Mouse (Mus musculus): ENCODE results near the gene Serpina3m. TPM values are rescaled to one million over a fixed set of nuclear protein-coding genes. Genes with fewer than 3 reads are reported as not detected.
"Not testable (repeated sequence)": the region's sequence is repeated elsewhere in the genome, so short reads cannot be mapped to it uniquely, and the experiment has no call there.

Serpina3m gene
- total RNA-seq, 2 experiments from 2014 or later: not detected

DNA sequence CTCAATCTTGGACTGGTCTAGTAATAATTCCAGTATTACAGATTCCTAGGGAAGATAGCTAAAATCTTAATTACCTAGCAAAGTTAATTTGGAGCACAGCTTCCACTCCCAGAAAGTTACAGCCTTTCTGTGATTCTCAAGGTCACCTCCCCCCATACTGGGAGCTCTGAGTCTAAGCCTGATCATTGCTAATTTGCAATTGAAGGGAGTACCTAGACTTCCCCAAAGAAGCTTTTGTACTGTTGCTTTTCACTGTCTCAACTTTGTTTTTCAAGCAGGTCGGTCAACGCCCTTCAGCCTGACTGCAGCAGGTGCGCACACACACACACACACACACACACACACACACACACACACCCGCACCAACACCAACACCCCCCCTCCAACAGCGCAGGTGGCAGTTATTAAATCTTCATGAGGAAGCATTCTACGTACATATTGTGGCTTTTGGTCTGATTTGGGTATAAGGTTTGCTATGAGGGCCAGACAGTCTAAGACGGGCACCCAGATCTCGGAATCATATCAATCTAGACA lies 42.9 kb downstream of the Serpina3m start:
- intact Hi-C loops (cut with DNase I); DNase-seq (ENCODE audit: extremely low spot score in 1 of 2, low spot score in 2 of 2): not testable (repeated sequence)

DNA sequence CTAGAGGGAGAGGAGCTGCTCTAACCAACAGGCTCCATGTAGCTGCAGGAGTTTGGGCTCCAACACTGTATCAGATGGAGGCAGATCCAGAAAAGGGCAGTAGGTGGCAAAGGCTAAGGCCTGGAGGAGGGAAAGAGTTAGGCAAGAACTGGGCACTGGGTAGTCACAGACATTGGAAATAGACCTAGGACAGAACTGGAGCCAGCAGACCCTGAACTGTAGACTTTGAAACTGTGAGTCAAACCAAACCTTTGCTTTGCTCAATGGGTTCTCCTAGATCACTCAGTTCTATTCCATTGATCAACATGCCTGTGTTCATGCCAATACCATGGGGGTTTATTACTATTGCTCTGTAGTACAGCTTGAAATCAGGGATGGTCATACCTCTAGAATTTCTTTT lies 47.7 kb downstream of the Serpina3m start:
- intact Hi-C loops (cut with DNase I); DNase-seq (ENCODE audit: extremely low spot score in 1 of 2, low spot score in 2 of 2): not testable (repeated sequence)

DNA sequence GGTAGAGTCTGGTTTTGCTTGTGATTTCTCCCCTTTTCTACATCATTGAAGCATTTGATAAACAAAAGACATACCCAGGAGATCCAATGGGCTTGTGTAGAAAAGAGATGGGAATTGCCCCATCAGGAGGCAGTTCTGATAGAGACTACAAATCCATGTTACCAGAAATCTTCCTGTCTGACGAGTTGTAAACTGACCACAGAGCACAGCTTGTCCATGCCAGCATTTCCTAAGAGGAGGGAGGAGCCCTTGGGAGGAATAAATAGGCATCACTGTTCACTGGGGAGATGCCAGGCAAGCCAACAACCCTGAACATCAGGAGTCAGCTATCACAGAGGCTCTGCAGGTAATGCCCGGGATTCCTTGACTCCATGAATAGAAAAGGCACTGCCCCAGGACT lies 48.6 kb downstream of the Serpina3m start:
- DNase-seq (ENCODE audit: extremely low spot score in 1 of 2, low spot score in 2 of 2); intact Hi-C loops (cut with DNase I): not testable (repeated sequence)

DNA sequence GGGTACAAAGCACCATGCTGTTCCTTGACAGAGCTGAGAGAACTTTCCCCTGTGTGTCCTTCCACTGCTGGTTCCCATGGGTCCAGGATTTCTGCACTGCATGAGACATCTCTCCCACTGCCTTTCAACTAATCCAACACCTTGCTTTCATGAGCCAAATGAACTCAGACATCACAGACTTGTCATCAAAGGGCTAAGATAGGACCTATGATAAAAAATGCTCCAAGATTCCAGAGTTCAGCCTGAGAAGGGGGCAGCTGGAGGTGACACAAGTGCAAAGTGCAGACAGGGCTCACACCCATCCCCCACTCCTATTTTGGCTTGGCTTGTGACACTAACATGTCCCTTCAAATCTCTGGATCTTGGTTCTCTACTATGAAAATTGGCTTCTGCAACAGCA lies 50.2 kb downstream of the Serpina3m start:
- intact Hi-C loops (cut with DNase I): no loop called here
- DNase-seq (ENCODE audit: extremely low spot score in 1 of 2, low spot score in 2 of 2): no peak

DNA sequence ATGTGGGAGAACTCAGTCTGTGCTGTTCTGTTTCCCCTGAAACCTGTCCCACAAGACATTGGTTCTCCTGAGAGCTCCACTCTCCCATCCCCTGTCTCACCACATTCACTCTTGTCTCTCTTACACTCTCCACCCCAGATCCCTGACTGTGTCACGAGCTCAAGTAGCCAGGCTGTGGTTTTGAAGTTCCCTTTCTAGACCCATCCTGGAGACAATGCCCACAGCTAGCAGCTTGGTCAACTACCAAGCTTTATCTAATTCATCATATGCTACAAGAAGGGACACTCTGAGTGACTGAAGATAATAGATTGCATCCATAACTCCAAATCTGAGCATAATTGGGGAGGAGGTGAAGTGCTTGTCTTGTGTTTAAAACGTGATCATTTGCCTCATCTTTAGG lies 52.8 kb downstream of the Serpina3m start:
- intact Hi-C loops (cut with DNase I); DNase-seq (ENCODE audit: extremely low spot score in 1 of 2, low spot score in 2 of 2): not testable (repeated sequence)

DNA sequence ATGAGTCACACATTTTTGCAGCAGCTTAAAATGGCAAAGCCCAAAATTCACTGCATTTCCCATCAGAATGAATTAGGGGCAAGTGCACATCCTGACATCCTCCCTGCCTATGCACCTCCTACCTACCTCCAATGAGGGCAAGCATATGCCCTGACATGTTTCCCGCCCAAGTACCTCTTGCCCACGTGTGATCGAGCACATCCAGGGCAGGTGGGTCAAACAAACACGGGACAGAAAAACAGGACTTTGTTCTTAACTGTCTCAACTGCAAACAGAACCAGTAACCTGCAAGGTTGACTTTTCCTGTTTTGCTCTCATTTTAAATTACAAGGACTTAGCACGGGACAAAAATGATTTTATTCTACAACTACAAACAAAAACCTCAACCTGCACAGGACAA lies 65.7 kb downstream of the Serpina3m start:
- intact Hi-C loops (cut with DNase I): no loop called here
- DNase-seq (ENCODE audit: extremely low spot score in 1 of 2, low spot score in 2 of 2): no peak

DNA sequence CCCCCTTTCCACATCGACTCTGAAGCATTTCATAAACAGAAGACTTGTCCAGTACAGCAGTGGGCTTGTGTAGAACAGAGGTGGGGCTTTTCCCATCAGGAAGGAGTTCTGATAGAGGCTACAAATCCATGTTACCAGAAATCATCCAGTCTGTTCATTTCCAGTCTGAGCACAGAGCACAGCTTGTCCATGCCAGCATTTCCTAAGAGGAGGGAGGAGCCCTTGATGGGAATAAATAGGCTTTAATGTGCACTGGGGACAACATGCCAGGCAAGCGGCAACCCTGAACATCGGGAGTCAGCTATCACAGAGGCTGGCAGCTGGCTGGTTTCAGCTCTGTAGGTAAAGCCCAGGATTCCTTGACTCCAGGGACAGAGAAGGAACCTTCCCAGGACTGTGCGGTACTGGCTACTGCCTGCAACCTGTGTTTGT lies 68.2 kb downstream of the Serpina3m start, which contains the start of gene Serpina3n:
Serpina3n (plus strand) TSS at position 276 of the 432 bp plus-strand sequence.
- intact Hi-C loops (cut with DNase I): no loop called here
- DNase-seq (ENCODE audit: extremely low spot score in 1 of 2, low spot score in 2 of 2): no peak

DNA sequence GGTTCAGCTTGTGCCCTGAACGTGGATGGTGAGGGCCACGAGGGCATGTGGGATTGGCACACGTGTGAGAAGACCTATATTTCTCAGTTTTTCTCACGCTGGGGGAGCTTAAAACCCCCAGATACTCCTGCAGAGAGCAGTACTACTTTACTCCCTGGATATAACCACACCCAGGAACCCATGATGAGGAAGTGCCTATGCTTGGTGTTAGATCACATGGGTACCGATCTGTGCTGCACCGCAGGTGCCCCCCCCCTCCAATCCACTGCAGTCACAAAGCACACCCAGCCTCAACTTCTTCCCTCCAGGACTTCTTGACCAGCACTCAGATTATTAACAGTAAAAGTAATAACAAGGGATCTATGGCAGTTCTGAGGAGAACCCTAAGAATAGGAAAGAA lies 74.2 kb downstream of the Serpina3m start:
- no peak for DNase-seq (ENCODE audit: extremely low spot score in 1 of 2, low spot score in 2 of 2)
- intact Hi-C loops (cut with DNase I): no loop called here

DNA sequence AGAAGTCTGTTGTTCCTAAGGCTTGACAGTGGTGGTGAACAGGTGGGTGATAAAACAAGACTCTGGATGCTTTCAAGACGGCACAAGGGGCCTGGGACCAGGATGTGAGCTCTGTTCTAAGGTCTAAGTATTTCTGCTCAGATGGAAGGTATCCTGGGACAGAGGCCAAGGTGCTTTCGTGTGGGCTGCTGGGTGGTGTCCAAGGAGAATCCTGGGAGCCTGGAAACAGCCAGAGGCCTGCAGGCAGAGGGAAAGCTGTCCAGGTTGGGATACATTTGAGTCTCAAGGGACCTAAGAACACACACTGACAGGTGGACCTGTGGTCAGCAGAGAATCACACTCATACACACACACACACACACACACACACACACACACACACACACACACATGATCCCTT lies 76.3 kb downstream of the Serpina3m start:
- DNase-seq (ENCODE audit: extremely low spot score in 1 of 2, low spot score in 2 of 2): no peak
- intact Hi-C loops (cut with DNase I): no loop called here

DNA sequence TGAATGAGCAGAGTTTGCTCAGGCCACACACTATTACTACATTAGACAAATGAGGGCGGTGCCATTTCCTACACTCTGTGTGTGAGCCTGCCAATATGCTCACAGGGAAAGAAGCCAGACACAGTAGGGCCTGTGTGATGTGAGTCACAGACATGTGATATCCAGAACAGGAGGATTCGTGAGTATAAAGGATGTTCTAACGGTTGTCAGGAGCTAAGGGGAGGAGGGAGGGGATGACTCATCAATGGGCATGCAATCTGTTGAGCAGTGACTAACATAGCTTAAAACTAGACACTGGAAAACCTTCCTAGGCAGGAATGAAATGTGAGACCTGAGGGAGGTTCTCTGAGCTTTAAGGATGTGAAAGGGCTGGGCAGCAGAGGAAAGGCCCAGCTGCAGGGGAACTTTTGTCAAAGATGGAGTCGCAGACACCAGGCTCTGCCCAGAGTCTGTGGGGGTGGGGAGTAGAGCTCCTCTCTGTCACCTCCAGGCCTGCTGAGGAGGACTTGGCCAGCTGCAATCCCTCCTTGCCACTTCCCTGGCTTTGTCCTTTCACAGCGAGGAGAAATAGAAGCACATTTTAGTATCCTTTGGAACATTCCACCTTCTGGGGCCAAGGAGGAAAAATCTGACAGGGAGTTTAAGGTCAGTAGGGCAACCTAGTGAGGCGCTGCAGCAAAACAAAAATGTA lies 77.5 kb downstream of the Serpina3m start:
- DNase-seq (ENCODE audit: extremely low spot score in 1 of 2, low spot score in 2 of 2): peak; percentile 39 to 48
- intact Hi-C loops (cut with DNase I): loop anchor here (5.0 kb wide), 3 partner anchors 63 to 348 kb away; no protein-coding TSS in a partner anchor

DNA sequence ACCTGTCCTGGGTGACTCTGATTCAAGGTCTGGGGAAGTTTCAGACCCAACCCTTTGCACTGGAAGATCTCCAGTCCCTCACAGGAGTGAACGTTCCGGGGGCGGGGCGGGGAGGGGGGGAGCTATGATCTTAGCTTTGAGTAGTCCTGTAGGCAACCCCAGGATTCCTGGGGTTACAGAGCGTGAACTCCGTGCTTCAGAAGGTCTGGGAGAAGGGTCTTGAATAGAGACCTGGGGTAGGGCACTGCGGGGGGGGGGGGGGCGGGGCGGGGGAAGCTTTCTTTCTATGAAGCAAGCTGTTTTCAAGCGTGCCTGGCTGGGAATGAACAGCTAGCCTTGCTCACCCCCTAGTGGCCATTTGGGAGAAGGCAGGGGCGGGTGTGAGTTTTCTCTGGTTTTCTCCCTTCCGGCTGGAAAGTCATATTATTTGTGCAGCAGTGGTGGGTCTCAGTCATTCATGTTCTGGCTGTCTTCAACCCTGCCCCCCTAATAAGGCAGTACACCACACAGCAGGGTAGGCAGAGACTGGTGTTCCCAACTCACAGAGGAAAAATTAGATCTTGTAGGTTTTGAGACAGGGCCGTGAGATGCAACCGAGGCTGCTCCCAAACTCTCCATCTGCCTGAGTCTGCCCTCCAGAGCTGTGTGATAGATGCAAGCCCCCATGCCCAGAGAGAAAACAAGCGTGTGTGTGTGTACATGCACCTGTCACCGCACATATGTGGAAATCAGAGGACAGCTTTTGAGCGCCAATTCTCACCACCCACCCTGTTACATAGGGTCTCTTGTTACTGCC lies 80.3 kb downstream of the Serpina3m start:
- DNase-seq (ENCODE audit: extremely low spot score in 1 of 2, low spot score in 2 of 2): peak; percentile 79 to 86
- intact Hi-C loops (cut with DNase I): loop anchor here (2.0 to 5.0 kb wide), 4 partner anchors 66 to 424 kb away; no protein-coding TSS in a partner anchor

DNA sequence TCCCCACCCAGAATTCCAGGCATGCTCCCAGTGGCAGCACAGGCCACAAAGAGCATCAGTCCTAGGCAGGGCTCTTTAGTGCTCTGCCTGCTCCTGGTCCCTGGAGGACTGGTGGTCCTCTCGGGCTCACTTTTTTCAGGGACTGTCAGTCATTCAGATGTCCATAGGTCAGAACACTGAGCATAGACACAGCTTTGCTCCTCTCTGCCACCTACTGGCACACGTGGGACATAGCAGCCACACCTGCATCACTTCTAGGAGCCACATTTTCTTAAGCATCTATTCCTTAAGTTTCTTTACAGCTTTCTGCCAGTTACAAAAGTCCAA lies 80.8 kb downstream of the Serpina3m start:
- intact Hi-C loops (cut with DNase I): loop anchor here (2.0 to 5.0 kb wide), 4 partner anchors 67 to 424 kb away; no protein-coding TSS in a partner anchor
- DNase-seq (ENCODE audit: extremely low spot score in 1 of 2, low spot score in 2 of 2): no peak

DNA sequence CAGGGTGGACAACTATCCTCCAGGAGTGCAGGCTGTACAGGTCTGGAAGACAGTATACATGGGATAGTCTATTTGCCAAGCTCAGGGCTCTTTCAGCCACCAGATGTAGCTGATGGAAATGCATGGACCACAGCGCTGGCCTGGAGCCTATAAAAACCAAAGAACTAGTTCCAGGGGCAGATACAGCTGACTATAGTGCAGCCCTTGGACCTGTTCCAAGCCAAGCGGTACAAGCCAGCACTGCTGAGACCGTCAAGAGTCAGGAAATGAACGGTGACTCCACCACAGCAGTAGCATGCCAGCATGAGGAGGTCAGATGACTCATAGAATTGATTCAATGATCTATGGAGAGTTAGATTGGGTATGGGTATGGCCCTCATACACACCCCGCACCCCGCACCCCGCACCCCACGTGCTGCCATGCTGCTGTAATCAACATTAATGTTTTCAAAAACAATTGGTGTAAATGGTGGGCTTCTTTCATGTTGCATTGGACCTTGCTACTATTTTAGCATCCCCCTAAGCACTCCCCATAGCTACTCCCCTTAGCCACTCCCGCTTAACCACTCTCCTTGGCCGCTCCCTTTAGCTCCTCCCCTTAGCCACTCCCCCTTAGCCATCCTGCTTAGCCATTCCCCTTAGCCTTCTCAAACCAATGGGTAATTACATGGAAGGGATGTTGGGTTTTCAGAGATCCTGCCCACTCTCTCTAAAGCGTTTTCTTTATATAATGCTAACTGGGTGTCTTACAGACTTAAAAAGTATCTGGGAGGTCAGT lies 84.5 kb downstream of the Serpina3m start:
- intact Hi-C loops (cut with DNase I): no loop called here
- DNase-seq (ENCODE audit: extremely low spot score in 1 of 2, low spot score in 2 of 2): peak in 1 of 2 experiments; percentile 65

DNA sequence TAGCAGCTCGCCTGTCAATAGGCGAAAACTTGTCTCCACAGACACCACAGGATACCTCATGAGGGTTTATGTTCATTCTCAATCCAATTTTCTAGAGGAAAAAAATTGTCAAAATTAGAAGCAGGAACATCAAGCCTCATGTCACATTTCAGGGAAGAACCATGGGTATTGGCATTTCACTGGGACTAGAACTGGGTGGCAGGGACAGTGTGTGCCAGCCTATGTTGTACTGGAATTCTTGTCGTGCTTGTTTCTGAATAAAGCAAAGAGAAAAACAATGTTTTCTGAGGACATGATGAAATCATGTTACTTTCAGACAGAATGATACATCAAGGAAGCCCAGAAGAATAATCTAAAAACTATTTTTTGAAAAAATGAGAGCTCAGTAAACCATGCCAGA lies 87.3 kb downstream of the Serpina3m start:
- no peak for DNase-seq (ENCODE audit: extremely low spot score in 1 of 2, low spot score in 2 of 2)
- intact Hi-C loops (cut with DNase I): no loop called here

DNA sequence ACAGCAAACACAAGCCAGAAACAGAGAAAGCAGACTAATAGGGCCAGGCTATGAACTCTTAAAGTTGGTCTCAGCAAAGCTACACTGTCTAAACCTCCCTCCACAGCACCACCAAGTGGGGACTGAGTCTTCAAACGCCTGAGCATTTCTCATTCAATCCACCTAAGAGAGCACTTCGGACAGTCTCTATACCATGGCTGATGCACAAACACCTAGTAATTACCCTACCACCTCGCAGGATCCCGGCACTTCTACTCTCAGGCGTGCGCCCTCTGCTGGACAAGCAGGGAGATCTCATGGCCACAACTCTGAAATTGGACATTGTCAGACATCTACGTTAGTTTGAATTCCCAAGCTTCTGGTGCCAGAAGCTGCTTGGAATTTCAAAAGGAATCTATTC lies 88.6 kb downstream of the Serpina3m start:
- intact Hi-C loops (cut with DNase I): no loop called here
- DNase-seq (ENCODE audit: extremely low spot score in 1 of 2, low spot score in 2 of 2): peak in 1 of 2 experiments; percentile 39

DNA sequence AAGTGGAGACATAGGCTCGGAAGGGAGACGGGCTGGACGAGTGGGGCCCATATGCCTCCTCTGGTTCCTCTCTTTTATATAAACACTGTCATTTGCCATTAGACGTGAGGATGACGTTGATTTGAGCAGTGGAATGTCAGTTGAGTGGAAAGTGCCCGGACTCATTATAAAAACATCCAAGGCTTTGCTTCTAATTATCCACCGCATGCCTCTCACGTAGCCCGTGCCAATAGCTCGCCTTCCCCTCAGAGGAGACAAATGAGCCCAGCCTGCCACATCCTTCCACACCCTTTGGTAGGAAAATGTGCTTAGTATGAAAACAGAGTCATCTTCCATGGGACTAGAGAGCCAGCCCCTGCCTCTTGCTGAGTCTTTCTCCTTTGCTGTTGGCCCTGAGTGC lies 93.1 kb downstream of the Serpina3m start:
- intact Hi-C loops (cut with DNase I): no loop called here
- DNase-seq (ENCODE audit: extremely low spot score in 1 of 2, low spot score in 2 of 2): no peak

DNA sequence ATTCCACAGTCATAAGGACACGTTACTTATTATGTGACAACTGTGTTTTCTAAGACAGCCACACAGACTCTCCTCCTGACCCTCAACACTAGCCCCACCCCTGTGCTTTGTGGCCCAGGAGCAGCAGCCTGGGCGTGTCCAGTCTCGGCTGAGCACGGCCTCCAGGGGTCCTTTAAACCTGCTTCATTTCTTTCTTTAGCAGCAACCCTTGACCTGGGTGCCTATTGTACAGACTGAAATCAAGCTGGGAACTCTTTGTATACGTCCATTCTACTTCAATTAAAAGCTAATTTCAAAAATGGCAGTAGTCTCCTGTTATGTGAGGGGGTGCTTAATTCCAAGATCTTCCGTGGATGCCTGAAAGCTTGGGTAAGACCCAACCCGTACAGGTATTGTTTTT lies 94.9 kb downstream of the Serpina3m start:
- DNase-seq (ENCODE audit: extremely low spot score in 1 of 2, low spot score in 2 of 2): no peak
- intact Hi-C loops (cut with DNase I): no loop called here

DNA sequence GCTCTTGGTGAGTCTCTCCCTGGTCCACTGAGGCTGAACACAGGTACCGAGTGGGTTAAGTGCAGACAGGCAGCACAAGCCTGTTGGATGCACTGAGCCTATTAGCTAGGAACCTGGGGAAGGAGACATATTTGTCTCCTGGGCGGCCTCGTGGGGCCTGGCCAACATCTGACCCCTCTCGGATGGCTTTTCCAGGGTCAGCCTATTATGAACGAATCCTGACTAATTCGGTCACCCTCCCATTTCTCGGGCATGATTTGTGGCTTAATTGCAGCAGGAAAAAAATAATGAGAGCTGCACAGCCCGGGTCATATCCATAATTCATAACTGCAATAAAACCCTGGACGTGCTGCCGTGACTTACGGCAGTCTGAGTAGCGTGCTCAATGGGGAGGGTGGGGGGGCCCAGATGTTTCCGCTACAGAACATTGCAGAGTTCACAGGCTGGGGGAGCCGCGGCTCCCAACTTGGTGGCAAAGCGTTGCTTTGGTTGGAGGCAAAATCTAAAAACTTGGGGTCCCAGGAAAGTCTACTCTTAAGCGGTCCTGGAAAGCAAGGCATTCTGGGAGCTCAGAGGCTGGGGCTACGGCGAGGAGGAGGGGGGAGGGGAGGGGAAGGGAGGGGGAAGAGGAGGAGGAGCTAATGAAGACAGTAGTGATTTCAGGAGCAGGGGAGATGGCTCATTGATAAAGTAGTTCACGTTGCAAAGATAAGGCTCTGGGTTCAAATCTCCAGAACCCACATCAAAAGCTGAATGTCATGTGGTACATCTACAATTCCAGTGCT lies 95.9 kb downstream of the Serpina3m start:
- DNase-seq (ENCODE audit: extremely low spot score in 1 of 2, low spot score in 2 of 2): no peak
- intact Hi-C loops (cut with DNase I): no loop called here

All from left cerebral cortex, postnatal 10 days (tissue).